Mouse (Mus musculus) c-Kit-positive CD71-positive TER-119-positive erythroid progenitor cells, embryonic 14.5 days (primary cell): ENCODE results near the gene Slc47a1.
A peak's percentile ranks its signal among the peaks of the same experiment; 100 is the strongest.
"Not testable (repeated sequence)": the region's sequence is repeated elsewhere in the genome, so short reads cannot be mapped to it uniquely, and the experiment has no call there.

Experiments
- DNase-seq: peaks from one replicate; pipeline ENCODE4 v3.0.0-alpha.2; 2013; ENCODE audit warnings: low spot score

The Slc47a1 gene

DNA sequence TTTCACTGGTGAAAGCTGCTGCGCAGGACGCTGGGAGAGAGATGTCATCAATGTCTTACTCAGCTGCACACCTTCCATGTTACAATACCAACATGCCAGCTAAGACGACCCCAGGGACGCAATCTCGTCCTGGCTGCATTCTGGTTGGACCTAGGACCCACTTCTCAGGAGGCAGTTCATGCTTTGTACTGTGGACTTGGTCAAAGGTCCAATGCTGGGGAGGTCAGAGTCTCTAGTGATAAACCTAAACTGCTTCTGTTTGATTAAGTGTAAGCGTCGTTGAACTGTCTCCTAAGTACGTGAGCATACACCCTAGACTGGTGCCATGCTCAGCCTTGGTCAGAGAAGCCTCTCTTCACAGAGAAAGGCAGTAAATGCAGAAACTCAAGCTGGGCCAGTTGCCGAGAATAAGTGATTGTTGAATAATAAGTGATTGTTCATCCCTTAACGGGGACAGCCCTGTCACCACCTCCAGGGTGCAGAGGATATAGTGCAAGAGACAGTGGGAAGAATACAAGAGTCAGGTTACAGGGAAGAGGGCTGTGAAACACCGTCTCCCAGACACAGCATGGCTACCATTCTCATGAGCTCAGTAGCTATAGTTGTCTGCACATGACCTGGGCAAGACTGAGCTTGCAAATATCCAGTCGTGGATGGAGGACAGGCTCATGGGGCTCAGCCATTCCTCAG is 58.8 kb downstream of the Slc47a1 start:
- no peak for DNase-seq

- no peak for DNase-seq
Measured at GRCm38 (mm10) chr11:61316864-61317263, 61.3 kb downstream of the Slc47a1 start.

- DNase-seq = no peak
Measured at GRCm38 (mm10) chr11:61310321-61310720, 67.8 kb downstream of the Slc47a1 start.

DNA sequence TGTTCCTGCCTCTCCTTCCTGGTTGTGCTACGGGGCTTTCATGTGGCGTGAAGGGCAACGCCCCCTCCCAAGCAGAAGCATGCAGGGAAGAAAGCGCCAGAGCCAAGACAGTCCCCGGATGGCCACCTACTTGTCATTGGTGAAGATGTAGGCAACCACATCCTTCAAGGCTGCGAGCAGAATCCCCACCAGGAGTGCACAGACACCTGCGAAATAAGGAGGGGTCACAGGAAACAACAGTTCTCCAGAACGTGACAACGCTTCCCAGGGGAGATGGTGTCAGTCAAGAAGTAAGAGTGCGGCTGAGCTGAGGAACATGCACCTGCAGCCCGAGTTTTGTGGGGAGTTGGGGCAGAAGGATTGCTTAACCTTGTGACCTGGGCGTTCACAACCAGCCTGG is 68.3 kb downstream of the Slc47a1 start:
- DNase-seq = no peak

- DNase-seq = no peak
Measured at GRCm38 (mm10) chr11:61307795-61308194, 70.3 kb downstream of the Slc47a1 start.

DNA sequence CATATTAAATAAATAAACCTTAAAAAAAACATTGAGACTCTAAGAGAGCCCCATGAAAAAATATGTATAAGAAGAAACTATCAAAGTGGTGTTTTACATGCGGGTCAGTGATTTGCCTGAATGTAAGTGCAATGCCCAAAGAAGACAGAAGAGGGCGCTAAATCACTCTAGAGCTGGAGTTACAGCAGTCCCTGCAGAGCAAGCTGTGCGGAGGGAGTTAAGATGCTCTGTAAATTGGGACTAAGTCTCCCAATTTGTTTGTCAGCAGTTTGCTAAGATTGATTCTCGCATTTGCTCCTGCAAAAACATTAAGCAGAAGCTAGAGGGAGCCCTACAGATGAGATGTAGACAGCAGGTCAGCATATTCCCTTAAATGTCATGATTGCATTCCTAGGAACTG is 72.8 kb downstream of the Slc47a1 start:
- peak; percentile 60 for DNase-seq

DNA sequence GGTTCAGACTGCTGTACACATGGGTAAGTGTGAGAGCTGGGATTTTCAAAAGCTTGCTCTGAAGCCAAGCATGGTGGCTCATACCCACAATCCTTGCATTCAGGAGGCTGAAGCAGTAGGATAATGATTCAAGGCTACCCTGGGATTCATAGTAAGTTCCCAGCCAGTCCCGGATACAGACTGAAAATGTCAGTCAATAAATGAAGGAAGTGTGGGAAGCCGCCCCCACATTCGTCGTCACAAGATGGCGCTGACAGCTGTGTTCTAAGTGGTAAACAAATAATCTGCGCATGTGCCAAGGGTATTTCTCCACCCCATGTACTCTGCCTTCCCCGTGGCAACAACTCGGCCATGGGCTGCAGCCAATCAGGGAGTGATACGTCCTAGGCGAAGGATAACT is 73.6 kb downstream of the Slc47a1 start:
- not testable (repeated sequence) for DNase-seq

- DNase-seq = no peak
Measured at GRCm38 (mm10) chr11:61300716-61301392, 77.3 kb downstream of the Slc47a1 start.

GRCm38 (mm10) chr11:61300205-61300604 is 77.9 kb downstream of the Slc47a1 start:
- no peak for DNase-seq

DNA sequence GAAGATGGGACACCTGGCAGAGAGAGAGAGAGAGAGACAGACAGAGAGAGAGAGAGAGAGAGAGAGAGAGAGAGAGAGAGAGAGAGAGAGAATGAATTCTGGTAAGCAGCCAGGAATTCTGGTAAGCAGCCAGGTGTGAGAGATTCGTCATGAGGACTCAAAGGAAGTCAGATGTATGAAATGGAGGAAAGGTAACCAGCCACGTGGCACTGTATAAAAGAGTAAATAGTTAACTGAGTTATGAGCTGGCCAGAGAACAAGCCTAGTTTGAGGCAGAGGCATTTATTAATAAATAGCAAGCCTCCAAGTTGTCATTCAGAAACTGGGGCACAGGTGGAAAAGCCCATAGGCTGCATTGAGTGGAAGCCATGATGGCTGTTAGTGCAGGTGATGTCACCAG is 80.2 kb downstream of the Slc47a1 start:
- no peak for DNase-seq

GRCm38 (mm10) chr11:61297326-61297725 is 80.8 kb downstream of the Slc47a1 start:
- no peak for DNase-seq

GRCm38 (mm10) chr11:61296556-61296955 is 81.6 kb downstream of the Slc47a1 start:
- no peak for DNase-seq

GRCm38 (mm10) chr11:61295556-61295955 is 82.6 kb downstream of the Slc47a1 start:
- no peak for DNase-seq

DNA sequence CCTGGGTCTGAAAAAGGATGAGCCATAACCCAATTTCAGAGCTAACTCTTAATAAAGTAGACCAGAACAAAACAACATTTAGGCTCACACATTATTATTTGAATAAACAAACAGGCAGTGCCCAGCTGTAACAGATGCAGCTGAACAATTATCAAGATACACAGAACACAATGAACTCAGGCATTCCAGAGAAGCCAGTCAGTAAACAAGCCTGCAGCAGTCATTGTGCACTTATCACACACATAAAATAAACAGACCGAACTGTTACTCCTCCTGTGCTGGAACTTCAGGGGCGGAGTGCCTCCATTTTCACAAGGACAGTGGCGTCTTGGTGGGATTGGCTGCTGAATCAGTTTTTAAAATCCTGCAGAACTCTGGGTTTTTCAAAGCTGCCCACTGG is 83.7 kb downstream of the Slc47a1 start:
- no peak for DNase-seq
